Mouse (Mus musculus) heart, embryonic 16.5 days (tissue): ENCODE measurements at regions not wholly inside any gene's neighbourhood (a gene's known extent, or its start where the extent isn't known, plus 50 kb on each side); places are given as distances from the start of the nearest gene placed in this dataset.
"Not testable (repeated sequence)": the region's sequence is repeated elsewhere in the genome, so short reads cannot be mapped to it uniquely, and the experiment has no call there.

ENCODE experiments used
- ATAC-seq: fragments of 200-750 bp; cut with Nextera tagmentation; replicated peaks from 2 replicates; pipeline ENCODE4 v1.8.0; 2017; ENCODE audit warnings: moderate number of reproducible peaks; ENCODE audit not compliant: insufficient read depth, low FRiP score; ENCODE audit errors: extremely low read depth
- H3K27ac ChIP-seq: fragments of 300-500 bp; sonication (generic); 2 replicates; pipeline ENCODE4 v1.5.1; 2014; ENCODE audit warnings: mild to moderate bottlenecking, low read length, control low read depth, moderate library complexity
- H3K27me3 ChIP-seq: fragments of 300-500 bp; sonication (generic); 2 replicates; pipeline ENCODE4 v1.6.1; 2014; ENCODE audit warnings: low read length, mixed read lengths; ENCODE audit not compliant: control insufficient read depth, insufficient read depth
- H3K36me3 ChIP-seq: fragments of 300-500 bp; sonication (generic); 2 replicates; pipeline ENCODE4 v1.6.1; 2014; ENCODE audit not compliant: control insufficient read depth, insufficient read depth
- H3K4me1 ChIP-seq: fragments of 300-500 bp; sonication (generic); 2 replicates; pipeline ENCODE4 v1.6.1; 2014; ENCODE audit warnings: low read length, mixed read lengths; ENCODE audit not compliant: control insufficient read depth, insufficient read depth
- H3K4me2 ChIP-seq: fragments of 300-500 bp; sonication (generic); 2 replicates; pipeline ENCODE4 v1.6.1; 2014; ENCODE audit warnings: low read depth, mild to moderate bottlenecking, control low read depth, low read length
- H3K4me3 ChIP-seq: fragments of 300-500 bp; sonication (generic); 2 replicates; pipeline ENCODE4 v1.5.1; 2014; ENCODE audit warnings: mild to moderate bottlenecking, control low read depth, low read length
- H3K9ac ChIP-seq: fragments of 300-500 bp; sonication (generic); 2 replicates; pipeline ENCODE4 v1.6.1; 2014; ENCODE audit warnings: low read length, control low read depth
- H3K9me3 ChIP-seq: fragments of 300-500 bp; sonication (generic); replicated peaks from 2 replicates; pipeline ENCODE4 v1.6.1; 2016; ENCODE audit warnings: low read length; ENCODE audit not compliant: control insufficient read depth
- WGBS: fragments of 180-500 bp; shearing (Covaris S2); extraction: QIAGEN DNeasy Blood & Tissue Kit; methylation state at CpG from one replicate; pipeline ENCODE4 v1.1.7; 2014; 5-methylcytosine and 5-hydroxymethylcytosine counted together

DNA sequence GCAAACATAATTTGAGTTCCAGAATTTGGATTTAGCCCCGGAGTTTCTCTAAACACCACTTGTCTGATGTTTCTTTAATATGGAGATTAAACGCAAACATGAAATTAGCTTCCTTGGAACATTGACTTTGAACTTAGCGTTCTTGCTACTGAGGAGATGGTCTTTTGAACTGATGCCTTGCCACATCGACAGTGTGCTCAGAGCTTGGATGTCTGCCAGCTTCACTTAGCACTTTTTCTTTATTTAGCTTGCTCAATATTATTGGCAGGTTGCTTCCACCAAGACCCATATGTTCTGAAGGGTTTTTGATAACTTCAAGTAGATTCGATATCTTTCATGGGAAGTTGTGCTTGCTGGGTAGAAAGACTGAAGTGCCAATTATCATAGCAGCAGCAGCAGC, 143.5 kb downstream of the Mterf1b start:
- Histone ChIP-seq H3K4me1 (peaks cover 5% of the 10 kb centered on the region; the same call in 1 of the 2 replicates), H3K36me3 (no peaks in the 10 kb centered on the region), H3K27ac (0 out of 2 replicates have a peak overlapping the region, but pooled peaks have one; percentile 0), H3K4me2 (no peak overlapping the region), H3K4me3 (no peak overlapping the region), H3K27me3 (no peaks in the 10 kb centered on the region), H3K9ac (no peak overlapping the region), H3K9me3 (no peaks in the 10 kb centered on the region; the same call in 1 of the 2 replicates)
- 37% methylated on average over 5 of the region's 5 CpGs for WGBS
- ATAC-seq = no peak

DNA sequence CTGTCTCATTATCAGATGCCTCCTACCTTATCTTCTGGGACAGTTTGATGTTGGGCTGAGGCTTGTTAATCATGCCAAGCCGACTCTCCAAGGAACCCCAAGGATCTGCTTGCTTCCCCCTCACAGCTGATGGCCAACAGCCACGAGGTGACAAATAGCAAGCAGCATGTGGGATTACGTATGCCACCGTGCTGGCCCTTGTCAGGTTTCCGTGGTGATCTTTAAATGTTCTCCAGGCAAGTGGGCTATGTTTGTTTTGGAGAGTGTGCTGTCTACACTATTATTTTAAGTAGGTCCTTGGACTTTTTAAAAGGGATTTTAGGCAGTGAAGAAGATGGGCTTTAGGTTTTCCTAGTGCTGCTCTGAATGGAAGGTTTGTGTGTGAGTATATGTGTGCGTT, 149.8 kb downstream of the Mterf1b start:
- 0 out of 2 replicates have a peak, but pooled peaks cover 6% of the 10 kb centered on the region for H3K4me1 ChIP-seq
- no peak overlapping the region for H3K4me2 ChIP-seq
- H3K27ac ChIP-seq = no peak overlapping the region
- ATAC-seq = no peak
- WGBS = 19% methylated on average over 6 of the region's 6 CpGs
- no peaks in the 10 kb centered on the region for H3K27me3 ChIP-seq
- no peak overlapping the region for H3K4me3 ChIP-seq
- no peak overlapping the region for H3K9ac ChIP-seq
- no peaks in the 10 kb centered on the region for H3K9me3 ChIP-seq
- no peaks in the 10 kb centered on the region for H3K36me3 ChIP-seq

DNA sequence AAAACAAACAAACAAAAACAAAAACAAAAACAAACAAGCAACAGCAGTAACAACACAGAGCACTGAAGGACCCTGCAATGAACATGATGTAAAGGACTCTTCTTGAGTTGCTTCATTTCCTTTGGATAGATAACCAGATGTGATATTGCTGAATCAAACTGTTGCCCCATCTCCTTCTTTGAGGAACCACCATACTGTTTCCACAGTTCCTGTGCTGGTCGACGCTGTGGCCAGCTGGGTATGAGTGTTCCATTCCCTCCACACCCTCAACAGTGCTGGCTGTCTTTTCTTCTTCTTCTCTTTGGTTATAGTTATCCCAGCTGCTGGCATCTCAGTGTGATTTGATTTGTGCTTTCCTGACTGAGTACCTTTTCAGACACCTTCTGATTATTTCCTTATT, 152.3 kb downstream of the Mterf1b start:
- no peak for ATAC-seq
- Histone ChIP-seq H3K4me2 (no peak overlapping the region), H3K9ac (no peak overlapping the region), H3K27me3 (no peaks in the 10 kb centered on the region), H3K36me3 (no peaks in the 10 kb centered on the region), H3K27ac (no peak overlapping the region), H3K4me3 (no peak overlapping the region), H3K4me1 (0 out of 2 replicates have a peak, but pooled peaks cover 6% of the 10 kb centered on the region), H3K9me3 (no peaks in the 10 kb centered on the region)
- 87% methylated on average over 2 of the region's 2 CpGs for WGBS

DNA sequence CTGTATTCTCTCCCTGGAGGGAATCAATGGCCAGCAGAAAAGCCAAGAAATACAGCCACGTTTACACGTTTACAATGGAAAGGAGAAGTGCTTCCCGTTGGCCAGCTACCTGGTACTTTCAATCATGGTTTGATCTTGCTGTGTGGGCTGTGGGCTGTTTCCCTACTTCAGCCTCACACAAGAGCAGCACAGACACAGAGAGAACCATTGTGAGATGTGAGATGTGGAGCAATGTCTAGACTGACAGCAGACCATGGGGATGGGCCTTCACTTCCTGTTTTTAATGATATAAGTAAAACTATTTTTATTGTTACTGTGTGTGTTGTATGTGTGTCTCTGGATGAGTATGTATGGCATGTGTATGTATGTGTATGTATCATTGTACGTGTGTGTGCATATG, 156.2 kb downstream of the Mterf1b start:
- H3K9me3 ChIP-seq = no peaks in the 10 kb centered on the region; the same call in 1 of the 2 replicates
- no peak overlapping the region for H3K4me2 ChIP-seq
- H3K27ac ChIP-seq = no peak overlapping the region
- no peaks in the 10 kb centered on the region for H3K27me3 ChIP-seq
- no peak overlapping the region for H3K9ac ChIP-seq
- H3K4me1 ChIP-seq = no peaks in the 10 kb centered on the region
- H3K36me3 ChIP-seq = no peaks in the 10 kb centered on the region
- WGBS = 79% methylated on average over 4 of the region's 4 CpGs
- H3K4me3 ChIP-seq = no peak overlapping the region
- ATAC-seq = no peak

DNA sequence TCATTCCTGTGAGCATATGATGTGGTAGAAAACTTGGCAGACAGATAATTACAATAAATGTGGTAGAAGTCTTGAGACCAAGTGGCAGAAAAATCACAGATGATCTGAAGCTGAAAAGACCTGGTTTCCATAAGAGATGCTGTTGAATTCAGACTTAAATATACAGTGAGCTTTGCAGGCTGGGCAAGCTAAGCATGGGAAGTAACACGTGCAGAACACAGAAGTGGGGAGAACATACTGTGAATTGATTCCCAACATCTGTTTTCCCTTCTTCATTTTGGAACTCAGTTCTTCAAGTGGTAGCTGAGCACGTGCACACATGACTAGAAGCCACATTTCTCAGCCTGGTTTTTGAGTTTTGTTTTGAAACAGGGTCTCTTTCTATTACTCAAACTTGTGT, 157.8 kb downstream of the Mterf1b start:
- no peak overlapping the region for H3K9ac ChIP-seq
- no peak overlapping the region for H3K4me3 ChIP-seq
- no peak overlapping the region for H3K4me2 ChIP-seq
- H3K36me3 ChIP-seq = no peaks in the 10 kb centered on the region
- no peaks in the 10 kb centered on the region for H3K4me1 ChIP-seq
- no peaks in the 10 kb centered on the region for H3K27me3 ChIP-seq
- H3K9me3 ChIP-seq = no peaks in the 10 kb centered on the region; the same call in 1 of the 2 replicates
- no peak overlapping the region for H3K27ac ChIP-seq
- ATAC-seq = no peak
- 67% methylated on average over 2 of the region's 2 CpGs for WGBS

DNA sequence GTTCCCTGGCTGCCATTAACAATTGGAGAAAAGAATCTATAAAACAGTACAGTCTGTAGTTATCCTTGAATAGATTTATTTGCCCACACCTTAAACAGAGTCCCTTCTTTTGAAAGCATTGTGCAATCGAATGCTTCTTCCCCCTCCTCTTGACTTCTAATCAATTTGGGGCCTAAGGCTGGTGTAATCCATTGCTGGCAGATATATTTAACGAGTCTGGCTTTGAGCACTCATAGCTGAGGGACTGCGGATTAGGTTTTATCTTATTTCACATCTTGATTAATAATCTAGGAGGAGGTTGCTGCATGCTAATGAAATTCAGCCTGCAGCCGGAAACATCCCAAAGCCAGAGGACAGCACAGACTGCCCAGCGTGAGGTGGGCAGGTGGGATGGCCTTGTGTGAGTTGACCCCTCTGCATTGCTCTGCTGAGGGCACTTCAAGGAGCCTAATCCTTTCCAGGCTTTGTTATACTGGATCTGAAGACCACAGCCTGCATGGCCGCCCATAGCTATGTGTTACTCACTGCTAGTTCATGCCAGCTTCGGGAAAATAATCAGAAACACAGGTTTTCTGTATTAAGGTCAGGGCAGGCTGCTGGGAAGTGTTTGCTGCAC, 163.6 kb downstream of the Mterf1b start:
- 74% methylated on average over 7 of the region's 7 CpGs for WGBS
- ATAC-seq = no peak
- Histone ChIP-seq H3K36me3 (no peaks in the 10 kb centered on the region), H3K4me2 (no peak overlapping the region), H3K27ac (no peak overlapping the region), H3K4me3 (no peak overlapping the region), H3K27me3 (no peaks in the 10 kb centered on the region), H3K9me3 (no peaks in the 10 kb centered on the region; the same call in 1 of the 2 replicates), H3K4me1 (no peaks in the 10 kb centered on the region), H3K9ac (no peak overlapping the region)

DNA sequence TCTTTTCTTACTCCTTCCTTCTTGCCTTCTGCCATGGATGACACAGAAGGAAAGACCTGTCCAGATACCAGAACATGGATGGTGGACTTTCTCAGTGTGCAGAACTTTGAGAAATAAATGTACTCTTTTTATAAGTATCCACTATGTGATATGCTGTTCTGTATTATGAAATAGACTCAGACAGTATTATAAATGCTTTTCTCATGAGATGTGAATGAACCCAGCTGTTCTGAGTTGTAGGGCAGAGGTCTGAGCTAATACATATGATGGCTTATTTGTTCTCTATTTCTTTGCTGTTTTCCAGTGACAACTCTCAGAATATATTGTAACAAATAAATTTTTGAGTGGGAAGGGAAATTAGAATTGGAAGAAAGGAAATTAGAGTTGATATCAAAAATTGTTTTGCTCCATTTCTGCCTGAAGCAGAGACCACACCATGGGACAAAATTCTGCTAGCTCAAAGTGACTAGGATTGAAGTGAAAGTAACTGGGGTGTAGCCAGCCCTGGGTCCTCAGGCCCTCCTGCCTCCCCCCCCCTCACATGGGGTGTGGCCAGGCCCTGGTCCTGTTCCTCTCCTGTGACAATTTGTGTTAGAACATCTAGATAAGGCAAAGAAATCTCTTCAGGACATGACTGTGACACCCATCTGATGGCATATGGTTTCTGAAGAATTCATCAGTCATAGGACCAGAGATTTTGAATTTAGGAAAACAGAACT, 164.5 kb downstream of the Mterf1b start:
- not testable (repeated sequence) for H3K4me1 ChIP-seq, H3K27ac ChIP-seq, H3K9me3 ChIP-seq, H3K4me2 ChIP-seq, H3K9ac ChIP-seq, H3K27me3 ChIP-seq, ATAC-seq, H3K36me3 ChIP-seq, H3K4me3 ChIP-seq

DNA sequence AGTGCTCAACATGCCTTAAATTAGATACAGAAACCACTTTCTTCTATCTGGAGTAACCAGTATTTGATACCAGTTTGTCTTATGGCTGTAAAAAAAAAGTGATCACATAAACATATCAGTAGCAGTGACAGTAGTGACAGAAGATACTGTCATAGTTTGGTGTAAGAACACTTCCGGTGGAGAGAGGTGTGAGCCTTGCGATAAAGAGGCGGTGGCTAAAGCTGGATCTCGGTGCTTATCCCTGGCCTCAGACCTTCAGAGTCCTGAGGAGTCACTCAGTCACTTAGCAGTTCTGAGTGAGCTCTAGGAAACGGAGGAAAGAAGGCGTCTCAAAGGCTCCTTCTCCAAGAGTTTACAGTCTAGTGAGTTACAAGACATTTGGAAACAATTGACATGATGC, 169.4 kb downstream of the Mterf1b start:
- H3K4me1 ChIP-seq, H3K27ac ChIP-seq, H3K27me3 ChIP-seq, ATAC-seq, H3K4me3 ChIP-seq, H3K9me3 ChIP-seq, H3K9ac ChIP-seq, H3K4me2 ChIP-seq, H3K36me3 ChIP-seq: not testable (repeated sequence)
- WGBS = 74% methylated on average over 6 of the region's 6 CpGs

DNA sequence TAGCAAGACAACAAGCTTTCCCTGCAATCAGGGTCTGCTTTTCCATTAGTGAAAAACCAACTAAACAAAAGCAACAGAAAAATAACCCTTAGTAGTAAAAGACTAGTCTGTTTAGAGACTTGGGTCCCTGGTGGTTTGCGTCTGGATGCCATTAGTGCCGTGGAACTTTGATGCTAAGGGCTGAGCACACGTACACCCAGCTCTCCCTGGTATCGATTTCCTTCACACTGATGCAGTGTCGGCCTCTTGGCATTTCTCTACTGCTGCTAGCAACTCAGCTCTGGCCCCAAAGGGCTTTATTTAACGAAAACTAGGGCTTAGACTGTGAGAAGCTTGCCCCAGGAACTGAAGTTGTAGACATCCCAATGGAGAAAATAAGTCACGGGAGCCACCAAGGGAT, 192.6 kb downstream of the Mterf1b start:
- not testable (repeated sequence) for H3K4me3 ChIP-seq, H3K4me2 ChIP-seq, ATAC-seq, H3K9ac ChIP-seq, H3K27me3 ChIP-seq, H3K4me1 ChIP-seq, H3K27ac ChIP-seq, H3K9me3 ChIP-seq, H3K36me3 ChIP-seq
- WGBS = 63% methylated on average over 7 of the region's 7 CpGs
